Mouse (Mus musculus) heart, adult 10 weeks (tissue): ENCODE results near the gene Prss58. TPM values are rescaled to one million over a fixed set of nuclear protein-coding genes. Genes with fewer than 3 reads are reported as not detected.

ENCODE experiments used
- polyA plus RNA-seq: library from polyadenylated mRNA; stranded (reverse); fragments of 350-450 nt; fragmentation: Illumina TruSeq; extraction: RNeasy Lipid Tissue Mini Kit (QIAGEN cat#74804); gene quantifications from one replicate; pipeline ENCODE4 v1.2.3, GENCODE M21; 2014; ENCODE audit warnings: low read depth, low replicate concordance

Gene Prss58
- not detected for polyA plus RNA-seq

GRCm38 (mm10) chr6:40900287-40900686 lies at the start of gene Prss58:
Gene Prss58 (minus strand): TSS chr6:40900387.

GRCm38 (mm10) chr6:40940457-40940856 lies 40.3 kb upstream of the Prss58 start, which contains the start of gene 1700074P13Rik:
Gene 1700074P13Rik (minus strand): TSS chr6:40940557.

GRCm38 (mm10) chr6:40887394-40887793 lies 12.8 kb downstream of the Prss58 start, which contains the start of gene Moxd2:
Gene Moxd2 (minus strand): TSS chr6:40887494.

Other genes with a start within 250 kb of the Prss58 start
- not detected for gene Moxd2, start 12.9 kb downstream of the Prss58 start, polyA plus RNA-seq
- gene 1700074P13Rik, start 40.2 kb upstream of the Prss58 start, polyA plus RNA-seq: not detected
- not detected for gene Gm4744, start 51.5 kb upstream of the Prss58 start, polyA plus RNA-seq
- not detected for gene 1810009J06Rik, start 64.4 kb upstream of the Prss58 start, polyA plus RNA-seq
- not detected for gene Gm2663, start 99.1 kb upstream of the Prss58 start, polyA plus RNA-seq
- gene 2210010C04Rik, start 135.1 kb upstream of the Prss58 start, polyA plus RNA-seq: not detected